Mouse (Mus musculus) adrenal gland, adult 18-20 months (tissue): ENCODE data around the gene Slc31a1. TPM values are rescaled to one million over a fixed set of nuclear protein-coding genes. Genes with fewer than 3 reads are reported as not detected.

Experiments used
- DNase-seq, 2 experiments: peaks; one replicate each; pipeline ENCODE4 v3.0.0; 2021 to 2022; ENCODE audit warnings: low spot score in 2 of 2
- total RNA-seq, 2 experiments: library from RNA; stranded (reverse); gene quantifications; 1 replicate in 1 of 2; 2 replicates in 1 of 2; pipeline ENCODE4 v1.2.3; 2021

Slc31a1 gene
- total RNA-seq, 2 experiments from 2014 or later: 49.1 to 50.2 TPM

DNA sequence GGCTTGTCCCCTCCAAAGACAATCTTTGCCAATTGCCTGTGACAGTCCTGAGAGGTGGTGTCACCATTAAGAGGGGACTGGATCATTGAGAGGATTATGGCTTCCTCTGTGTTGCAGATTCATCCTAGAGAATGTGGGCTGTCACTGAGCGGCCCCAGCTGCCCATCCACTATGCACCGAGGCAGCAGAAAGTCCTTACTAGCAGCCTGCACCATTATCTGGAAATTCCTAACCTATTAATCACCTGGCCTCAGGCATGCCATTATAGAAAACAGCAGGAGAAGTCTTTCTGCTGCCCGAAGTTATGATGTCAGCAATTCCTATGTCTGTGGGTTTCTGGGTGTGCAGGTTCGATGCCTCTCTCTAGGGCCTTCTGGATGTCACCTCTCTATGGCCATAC, 80.5 kb downstream of the Slc31a1 start:
- DNase-seq: no peak

Other genes starting within 250 kb of the Slc31a1 start
- gene Mup21, start 209.9 kb upstream of the Slc31a1 start, total RNA-seq: not detected
- 1 to 10 TPM; 4.7 to 4.8 TPM for gene Zfp37, start 129.7 kb upstream of the Slc31a1 start, total RNA-seq
- gene Slc31a2, start 98.2 kb upstream of the Slc31a1 start, total RNA-seq: 10 to 100 TPM; 27.0 to 28.3 TPM
- 10 to 100 TPM; 31.4 to 32.1 TPM for gene Fkbp15, start 179 bp upstream of the Slc31a1 start, total RNA-seq
- gene Cdc26, start 47.9 kb downstream of the Slc31a1 start, total RNA-seq: 10 to 100 TPM; 61.2 to 63.0 TPM
- 10 to 100 TPM; 22.8 to 27.6 TPM for gene Prpf4, start 48.1 kb downstream of the Slc31a1 start, total RNA-seq
- gene Rnf183, start 74.5 kb downstream of the Slc31a1 start, total RNA-seq: 1 to 10 TPM in 1 of 2 experiments, not detected in 1; 1.1 TPM
- 1 to 10 TPM; 1.2 to 1.8 TPM for gene Wdr31, start 110.2 kb downstream of the Slc31a1 start, total RNA-seq
- gene Bspry, start 119.3 kb downstream of the Slc31a1 start, total RNA-seq: 1 to 10 TPM; 3.7 to 9.6 TPM
- 10 to 100 TPM in 1 of 2 experiments, 1 to 10 TPM in 1; 9.8 to 21.4 TPM for gene Hdhd3, start 142.7 kb downstream of the Slc31a1 start, total RNA-seq
- 100 to 1,000 TPM in 1 of 2 experiments, 10 to 100 TPM in 1; 92.6 to 112 TPM for gene Alad, start 159.2 kb downstream of the Slc31a1 start, total RNA-seq
- gene Pole3, start 164.3 kb downstream of the Slc31a1 start, total RNA-seq: 10 to 100 TPM; 43.7 to 52.1 TPM
- gene 4933430I17Rik, start 164.6 kb downstream of the Slc31a1 start, total RNA-seq: under 1 TPM; 0.27 to 0.29 TPM
- gene Rgs3, start 199.1 kb downstream of the Slc31a1 start, total RNA-seq: 10 to 100 TPM; 23.2 to 24.3 TPM